Mouse (Mus musculus) heart, embryonic 14.5 days (tissue): ENCODE measurements around the gene Epb41l4b. TPM values are rescaled to one million over a fixed set of nuclear protein-coding genes. Genes with fewer than 3 reads are reported as not detected.

Experiments
- ATAC-seq: fragments of 200-750 bp; cut with Nextera tagmentation; 2 replicates; pipeline ENCODE4 v1.8.0; 2017; ENCODE audit warnings: low read depth, moderate TSS enrichment; ENCODE audit not compliant: insufficient number of reproducible peaks, insufficient read depth, low FRiP score
- H3K27ac ChIP-seq, 2 experiments: fragments of 200-500 bp in 1 of 2; fragments of 300-500 bp in 1 of 2; sonication (generic) in 1 of 2; replicated peaks in 1 of 2; 2 replicates each; pipeline ENCODE4 v1.5.1; 2012 to 2014; ENCODE audit warnings: low read depth in 2 of 2, low read length in 2 of 2, control low read depth in 1 of 2, mild to moderate bottlenecking in 1 of 2, mixed read lengths in 1 of 2; ENCODE audit not compliant: control insufficient read depth in 1 of 2, insufficient read depth in 1 of 2
- H3K27me3 ChIP-seq: fragments of 300-500 bp; sonication (generic); 2 replicates; pipeline ENCODE4 v1.6.1; 2014; ENCODE audit warnings: mild to moderate bottlenecking, low read length, control low read depth; ENCODE audit not compliant: control insufficient read depth, insufficient read depth
- H3K36me3 ChIP-seq: fragments of 300-500 bp; sonication (generic); 2 replicates; pipeline ENCODE4 v1.6.1; 2014; ENCODE audit warnings: mild to moderate bottlenecking, control low read depth, low read length, mixed read lengths; ENCODE audit not compliant: control insufficient read depth, insufficient read depth
- H3K4me1 ChIP-seq, 2 experiments: fragments of 200-500 bp in 1 of 2; fragments of 300-500 bp in 1 of 2; sonication (generic) in 1 of 2; 2 replicates each; pipeline ENCODE4 v1.6.1; 2012 to 2014; ENCODE audit warnings: low read length in 2 of 2, control low read depth in 1 of 2, mixed read lengths in 1 of 2; ENCODE audit not compliant: control insufficient read depth in 2 of 2, insufficient read depth in 2 of 2
- H3K4me2 ChIP-seq: fragments of 300-500 bp; sonication (generic); 2 replicates; pipeline ENCODE4 v1.6.1; 2014; ENCODE audit warnings: mild to moderate bottlenecking, low read length
- H3K4me3 ChIP-seq, 2 experiments: fragments of 200-500 bp in 1 of 2; fragments of 300-500 bp in 1 of 2; sonication (generic) in 1 of 2; 2 replicates each; pipeline ENCODE4 v1.5.1; 2012 to 2014; ENCODE audit warnings: low read length in 2 of 2, mild to moderate bottlenecking in 2 of 2, control low read depth in 1 of 2, low read depth in 1 of 2, moderate library complexity in 1 of 2; ENCODE audit not compliant: control insufficient read depth in 1 of 2, insufficient read depth in 1 of 2
- H3K9ac ChIP-seq: fragments of 300-500 bp; sonication (generic); 2 replicates; pipeline ENCODE4 v1.6.1; 2014; ENCODE audit warnings: mild to moderate bottlenecking, low read length
- H3K9me3 ChIP-seq: fragments of 300-500 bp; sonication (generic); 2 replicates; pipeline ENCODE4 v1.6.1; 2016; ENCODE audit warnings: low read length, control low read depth; ENCODE audit not compliant: control insufficient read depth
- WGBS: fragments of 180-500 bp; shearing (Covaris S2); extraction: QIAGEN DNeasy Blood & Tissue Kit; methylation state at CpG from one replicate; pipeline ENCODE4 v1.1.7; 2014; 5-methylcytosine and 5-hydroxymethylcytosine counted together
- polyA plus RNA-seq: library from polyadenylated mRNA; unstranded; fragments of >200 nt; fragmentation: Nextera tagmentation; extraction: Ambion mirVana; gene quantifications from 2 replicates; pipeline ENCODE4 v1.2.1, GENCODE M21; 2014

The Epb41l4b gene
- polyA plus RNA-seq, 1 experiment from 2014 or later, result 0.57 TPM

GRCm38 (mm10) chr4:57111411-57111810 lies 31.8 kb downstream of the Epb41l4b start:
- H3K4me2 ChIP-seq, result no peak overlapping the region
- no peak overlapping the region for H3K4me3 ChIP-seq
- no peaks in the 10 kb centered on the region for H3K9me3 ChIP-seq
- no peak overlapping the region for H3K9ac ChIP-seq
- no peaks in the 10 kb centered on the region for H3K36me3 ChIP-seq
- ATAC-seq, result no peak
- H3K27me3 ChIP-seq, result no peaks in the 10 kb centered on the region
- H3K27ac ChIP-seq, result no peak overlapping the region
- H3K4me1 ChIP-seq, result no peaks in the 10 kb centered on the region
- WGBS, result 55% methylated on average over 4 of the region's 4 CpGs

- no peak overlapping the region for H3K4me2 ChIP-seq
- no peak for ATAC-seq
- H3K27me3 ChIP-seq, result no peaks in the 10 kb centered on the region
- H3K36me3 ChIP-seq, result no peaks in the 10 kb centered on the region
- no peak overlapping the region for H3K4me3 ChIP-seq
- no peaks in the 10 kb centered on the region for H3K9me3 ChIP-seq
- no peaks in the 10 kb centered on the region for H3K4me1 ChIP-seq
- no peak overlapping the region for H3K27ac ChIP-seq
- whole genome bisulfite sequencing, result 68% methylated on average over 4 of the region's 4 CpGs
- H3K9ac ChIP-seq, result no peak overlapping the region
These were observed 33.7 kb downstream of the Epb41l4b start for GRCm38 (mm10) chr4:57109543-57109942.

- H3K9ac ChIP-seq, result no peak overlapping the region
- no peak overlapping the region for H3K27ac ChIP-seq
- no peak for ATAC-seq
- no peaks in the 10 kb centered on the region for H3K9me3 ChIP-seq
- no peaks in the 10 kb centered on the region for H3K4me1 ChIP-seq
- H3K4me2 ChIP-seq, result no peak overlapping the region
- H3K36me3 ChIP-seq, result no peaks in the 10 kb centered on the region
- WGBS, result 83% methylated on average over 6 of the region's 6 CpGs
- H3K4me3 ChIP-seq, result no peak overlapping the region
- H3K27me3 ChIP-seq, result no peaks in the 10 kb centered on the region
These were observed 37.9 kb downstream of the Epb41l4b start for GRCm38 (mm10) chr4:57105339-57105738.

GRCm38 (mm10) chr4:57103830-57104229 lies 39.4 kb downstream of the Epb41l4b start:
- Histone ChIP-seq H3K27ac (no peak overlapping the region), H3K9me3 (no peaks in the 10 kb centered on the region), H3K4me2 (no peak overlapping the region), H3K27me3 (no peaks in the 10 kb centered on the region), H3K36me3 (no peaks in the 10 kb centered on the region), H3K4me1 (no peaks in the 10 kb centered on the region), H3K4me3 (no peak overlapping the region), H3K9ac (no peak overlapping the region)
- 49% methylated on average over 4 of the region's 5 CpGs for WGBS
- no peak for ATAC-seq

GRCm38 (mm10) chr4:57101095-57101494 lies 42.1 kb downstream of the Epb41l4b start:
- H3K9me3 ChIP-seq, result no peaks in the 10 kb centered on the region
- no peaks in the 10 kb centered on the region for H3K4me1 ChIP-seq
- no peak overlapping the region for H3K4me3 ChIP-seq
- H3K9ac ChIP-seq, result no peak overlapping the region
- no peak overlapping the region for H3K4me2 ChIP-seq
- H3K27me3 ChIP-seq, result no peaks in the 10 kb centered on the region
- no peaks in the 10 kb centered on the region for H3K36me3 ChIP-seq
- H3K27ac ChIP-seq, result no peak overlapping the region
- WGBS, result 70% methylated on average over 4 of the region's 4 CpGs
- ATAC-seq, result no peak

- Histone ChIP-seq H3K4me2 (no peak overlapping the region), H3K36me3 (no peaks in the 10 kb centered on the region), H3K4me1 (peaks cover 4 to 5% of the 10 kb centered on the region in 2 experiments), H3K4me3 (no peak overlapping the region), H3K9me3 (no peaks in the 10 kb centered on the region), H3K27me3 (peaks cover 3% of the 10 kb centered on the region; the same call in 1 of the 2 replicates), H3K9ac (no peak overlapping the region), H3K27ac (no peak overlapping the region)
- WGBS, result 93% methylated on average over 4 of the region's 4 CpGs
- no peak for ATAC-seq
These were observed 45.8 kb downstream of the Epb41l4b start for GRCm38 (mm10) chr4:57097411-57097810.

- Histone ChIP-seq H3K9ac (no peak overlapping the region), H3K4me3 (no peak overlapping the region)
- ATAC-seq, result no peak
These were observed 47.7 kb downstream of the Epb41l4b start for GRCm38 (mm10) chr4:57095569-57095968.

GRCm38 (mm10) chr4:57091363-57091762 lies 51.9 kb downstream of the Epb41l4b start:
- H3K4me3 ChIP-seq, result no peak overlapping the region
- H3K27ac ChIP-seq, result no peak overlapping the region
- H3K27me3 ChIP-seq, result peaks cover 12% of the 10 kb centered on the region; the same call in 1 of the 2 replicates
- WGBS, result 57% methylated on average over 12 of the region's 12 CpGs
- H3K9ac ChIP-seq, result no peak overlapping the region
- H3K4me2 ChIP-seq, result no peak overlapping the region
- no peak for ATAC-seq
- H3K36me3 ChIP-seq, result no peaks in the 10 kb centered on the region
- no peaks in the 10 kb centered on the region for H3K9me3 ChIP-seq
- H3K4me1 ChIP-seq, result peaks cover 4 to 5% of the 10 kb centered on the region in 2 experiments

More at GRCm38 (mm10) chr4:57095569-57095968, 47.7 kb downstream of the Epb41l4b start:
- Histone ChIP-seq H3K4me2 (no peak overlapping the region), H3K36me3 (no peaks in the 10 kb centered on the region), H3K27ac (no peak overlapping the region), H3K4me1 (peaks cover 4 to 5% of the 10 kb centered on the region in 2 experiments), H3K9me3 (no peaks in the 10 kb centered on the region), H3K27me3 (peaks cover 3% of the 10 kb centered on the region; the same call in 1 of the 2 replicates)
